Mouse (Mus musculus) neural tube, embryonic 11.5 days (tissue): ENCODE measurements at regions not wholly inside any gene's neighbourhood (a gene's known extent, or its start where the extent isn't known, plus 50 kb on each side); places are given as distances from the start of the nearest gene placed in this dataset.

Experiments
- ATAC-seq: fragments of 200-750 bp; cut with Nextera tagmentation; 2 replicates; pipeline ENCODE4 v1.8.0; 2017; ENCODE audit warnings: moderate number of reproducible peaks, mild to moderate bottlenecking, moderate TSS enrichment, moderate library complexity; ENCODE audit not compliant: insufficient read depth, low FRiP score, low TSS enrichment
- DNase-seq: peaks from one replicate; pipeline ENCODE4 v3.0.0-alpha.2; 2015; ENCODE audit warnings: low spot score
- H3K27ac ChIP-seq: fragments of 300-500 bp; sonication (generic); 2 replicates; pipeline ENCODE4 v1.5.1; 2014; ENCODE audit warnings: low read depth, mild to moderate bottlenecking, low read length
- H3K27me3 ChIP-seq: fragments of 300-500 bp; sonication (generic); 2 replicates; pipeline ENCODE4 v1.6.1; 2014; ENCODE audit warnings: mild to moderate bottlenecking, low read length, mixed read lengths; ENCODE audit not compliant: control insufficient read depth, insufficient read depth
- H3K36me3 ChIP-seq: fragments of 300-500 bp; sonication (generic); 2 replicates; pipeline ENCODE4 v1.6.1; 2014; ENCODE audit warnings: mild to moderate bottlenecking, low read length, moderate library complexity, mixed read lengths; ENCODE audit not compliant: control insufficient read depth, insufficient read depth
- H3K4me1 ChIP-seq: fragments of 300-500 bp; sonication (generic); 2 replicates; pipeline ENCODE4 v1.6.1; 2014; ENCODE audit warnings: low read length, mixed read lengths; ENCODE audit not compliant: control insufficient read depth, insufficient read depth
- H3K4me2 ChIP-seq: fragments of 300-500 bp; sonication (generic); 2 replicates; pipeline ENCODE4 v1.6.1; 2014; ENCODE audit warnings: low read depth, mild to moderate bottlenecking, moderate library complexity
- H3K4me3 ChIP-seq: fragments of 300-500 bp; sonication (generic); 2 replicates; pipeline ENCODE4 v1.5.1; 2014; ENCODE audit warnings: low read depth, low read length
- H3K9ac ChIP-seq: fragments of 300-500 bp; sonication (generic); 2 replicates; pipeline ENCODE4 v1.6.1; 2014; ENCODE audit warnings: mild to moderate bottlenecking, low read length
- H3K9me3 ChIP-seq: fragments of 300-500 bp; sonication (generic); 2 replicates; pipeline ENCODE4 v1.6.1; 2016; ENCODE audit warnings: low read length; ENCODE audit not compliant: control insufficient read depth
- WGBS: fragments of 180-500 bp; shearing (Covaris S2); extraction: QIAGEN DNeasy Blood & Tissue Kit; methylation state at CpG from one replicate; pipeline ENCODE4 v1.1.7; 2014; 5-methylcytosine and 5-hydroxymethylcytosine counted together

DNA sequence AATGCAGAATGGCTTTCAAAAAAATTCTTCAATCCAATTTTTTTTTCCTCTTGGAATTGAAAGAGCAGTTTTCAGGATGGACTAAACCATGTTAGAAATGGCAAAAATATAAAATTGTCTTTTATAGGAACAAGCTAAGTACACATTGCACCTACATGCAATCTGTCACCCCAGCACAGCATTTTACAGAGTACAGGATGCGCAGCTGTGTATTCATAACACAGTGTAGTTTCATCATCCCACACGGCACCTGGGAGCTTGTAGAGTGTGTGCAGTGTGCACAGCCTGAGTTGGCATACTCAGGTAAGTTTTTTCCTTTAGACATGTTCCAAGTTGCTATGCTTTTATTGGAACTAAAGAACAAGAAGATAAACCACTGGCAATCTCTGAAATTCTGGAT is 974.0 kb downstream of the Stpg2 start:
- ATAC-seq (no peak), DNase-seq (no peak)
- H3K4me3 ChIP-seq = no peak overlapping the region
- no peaks in the 10 kb centered on the region for H3K36me3 ChIP-seq
- H3K4me2 ChIP-seq = no peak overlapping the region
- no peaks in the 10 kb centered on the region for H3K9me3 ChIP-seq
- H3K27ac ChIP-seq = no peak overlapping the region
- 95% methylated on average over 2 of the region's 2 CpGs for WGBS
- H3K4me1 ChIP-seq = 0 out of 2 replicates have a peak, but pooled peaks cover under 1% of the 10 kb centered on the region
- H3K9ac ChIP-seq = no peak overlapping the region
- no peaks in the 10 kb centered on the region for H3K27me3 ChIP-seq

DNA sequence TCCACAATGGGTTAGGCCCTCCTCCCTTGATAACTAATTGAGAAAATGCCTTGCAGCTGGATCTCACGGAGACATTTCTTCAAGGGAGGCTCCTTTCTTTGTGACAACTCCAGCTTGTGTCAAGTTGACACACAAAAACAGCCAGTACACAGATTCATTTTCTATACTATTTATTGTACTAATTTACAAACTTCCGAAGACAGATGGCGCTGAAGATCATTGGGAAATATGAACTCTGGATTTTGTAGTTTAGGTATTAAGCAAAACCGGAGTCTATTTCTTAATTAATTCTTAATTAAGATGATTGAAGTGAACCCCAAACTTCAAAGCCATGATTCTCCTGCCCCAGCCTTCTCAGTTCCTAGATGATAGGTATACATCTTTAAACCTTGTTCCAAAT is 977.2 kb downstream of the Stpg2 start:
- H3K27ac ChIP-seq = no peak overlapping the region
- H3K27me3 ChIP-seq = no peaks in the 10 kb centered on the region
- H3K9me3 ChIP-seq = no peaks in the 10 kb centered on the region
- 85% methylated on average over 4 of the region's 4 CpGs for WGBS
- H3K4me2 ChIP-seq = no peak overlapping the region
- DNase-seq = no peak
- 0 out of 2 replicates have a peak, but pooled peaks cover 5% of the 10 kb centered on the region for H3K4me1 ChIP-seq
- H3K4me3 ChIP-seq = no peak overlapping the region
- H3K9ac ChIP-seq = no peak overlapping the region
- no peaks in the 10 kb centered on the region for H3K36me3 ChIP-seq
- no peak for ATAC-seq

DNA sequence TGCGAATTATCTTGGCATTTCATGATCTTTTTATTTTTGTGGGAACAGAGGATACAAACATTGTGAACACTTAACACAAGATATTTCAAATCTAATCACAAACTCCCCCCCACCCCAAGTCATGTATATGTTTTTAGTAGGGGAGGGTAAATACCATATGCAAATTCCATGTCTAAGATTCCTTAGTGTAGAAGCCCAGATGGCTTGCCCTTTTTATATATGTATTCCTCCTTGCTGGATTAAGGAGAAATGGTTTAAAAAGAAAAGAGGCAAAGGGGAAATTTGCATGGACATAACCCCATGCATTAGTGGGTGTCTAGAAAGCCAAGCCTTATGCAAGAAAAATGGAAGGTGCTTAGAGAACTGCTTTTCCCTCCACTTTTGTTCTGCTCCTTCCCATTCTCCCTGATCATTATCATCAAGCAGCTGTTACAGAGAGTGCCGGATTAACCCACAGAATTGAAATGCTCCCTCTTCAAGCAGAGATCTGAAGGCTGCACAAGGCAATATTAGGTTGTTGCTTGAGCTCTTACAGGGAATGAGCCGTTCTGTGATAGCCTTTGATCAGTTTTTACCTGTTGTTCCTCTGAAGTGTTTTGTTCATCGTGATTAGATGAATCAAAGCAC is 979.5 kb downstream of the Stpg2 start:
- no peak overlapping the region for H3K27ac ChIP-seq
- WGBS = 59% methylated on average over 4 of the region's 4 CpGs

DNA sequence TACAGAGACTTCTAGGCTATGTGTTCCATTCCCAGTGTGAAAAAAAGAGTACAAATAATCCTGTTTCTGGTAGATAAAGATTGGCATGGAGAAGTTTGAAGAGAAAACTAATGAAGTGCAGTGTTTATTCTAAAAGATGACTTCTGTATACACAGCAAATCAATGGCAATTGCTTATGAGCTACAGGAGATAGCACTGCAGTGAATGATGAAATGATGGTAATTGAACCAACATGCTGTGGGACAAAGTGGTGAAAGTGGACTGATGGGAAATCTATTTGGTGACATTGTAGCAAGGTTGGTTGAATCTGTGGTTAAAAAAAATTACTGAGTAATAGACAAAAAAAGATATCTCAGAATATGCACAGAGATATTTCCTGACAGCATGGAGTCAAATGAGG is 1000.4 kb downstream of the Stpg2 start:
- no peaks in the 10 kb centered on the region for H3K27me3 ChIP-seq
- H3K9ac ChIP-seq = no peak overlapping the region
- no peaks in the 10 kb centered on the region for H3K9me3 ChIP-seq
- H3K36me3 ChIP-seq = no peaks in the 10 kb centered on the region
- H3K27ac ChIP-seq = no peak overlapping the region
- H3K4me3 ChIP-seq = no peak overlapping the region
- H3K4me1 ChIP-seq = no peaks in the 10 kb centered on the region
- no peak for ATAC-seq
- no peak for DNase-seq
- no peak overlapping the region for H3K4me2 ChIP-seq

More for the DNA sequence above, 979.5 kb downstream of the Stpg2 start:
- Histone ChIP-seq H3K36me3 (no peaks in the 10 kb centered on the region), H3K4me3 (no peak overlapping the region), H3K4me1 (0 out of 2 replicates have a peak, but pooled peaks cover 5% of the 10 kb centered on the region), H3K9ac (no peak overlapping the region), H3K27me3 (no peaks in the 10 kb centered on the region), H3K4me2 (no peak overlapping the region), H3K9me3 (no peaks in the 10 kb centered on the region)
- DNase-seq (no peak), ATAC-seq (no peak)

DNA sequence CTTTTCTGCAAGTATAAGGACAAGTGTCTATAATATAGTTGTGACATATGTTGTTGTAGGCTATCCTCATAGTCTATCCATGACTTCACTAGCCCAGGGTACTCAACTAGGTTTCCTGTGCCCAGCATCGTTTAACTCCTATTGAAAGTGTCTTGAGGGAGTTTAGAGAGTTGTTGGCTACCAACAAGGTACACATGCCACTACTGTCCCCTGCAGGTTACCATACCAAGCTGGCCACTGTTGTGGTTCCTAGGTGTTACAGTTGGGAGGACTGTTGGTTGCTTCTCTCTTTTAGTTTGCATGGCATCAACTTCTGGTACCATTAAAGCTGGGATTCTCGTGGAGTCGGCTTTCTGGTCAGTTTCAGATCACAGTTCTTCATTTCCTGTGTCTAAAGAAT is 990.7 kb downstream of the Pdha2 start:
- Histone ChIP-seq H3K9me3 (no peaks in the 10 kb centered on the region), H3K36me3 (no peaks in the 10 kb centered on the region), H3K27ac (no peak overlapping the region), H3K4me2 (no peak overlapping the region), H3K4me1 (no peaks in the 10 kb centered on the region), H3K4me3 (no peak overlapping the region), H3K9ac (no peak overlapping the region), H3K27me3 (no peaks in the 10 kb centered on the region)
- ATAC-seq (no peak), DNase-seq (no peak)
- 86% methylated on average over 3 of the region's 3 CpGs for WGBS

DNA sequence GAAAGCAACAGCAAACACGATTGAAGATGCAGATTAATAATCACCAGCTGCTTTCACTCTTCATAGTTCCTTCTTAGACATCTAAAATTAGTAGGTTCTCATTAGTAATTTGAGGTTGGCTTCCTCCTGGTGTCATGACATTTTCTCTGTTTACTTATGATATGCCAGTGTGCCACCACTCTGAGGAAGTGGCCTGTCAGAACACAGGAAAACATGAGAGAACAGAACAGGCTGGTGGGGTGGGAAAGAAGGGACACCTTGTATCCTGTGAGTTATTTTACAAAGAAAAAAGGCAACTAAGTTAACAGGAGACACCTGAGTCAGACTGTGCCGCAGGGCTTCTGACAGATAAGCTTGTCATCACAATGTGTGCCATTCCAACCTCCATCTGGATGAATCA is 981.4 kb downstream of the Pdha2 start:
- WGBS = 78% methylated on average over 2 of the region's 2 CpGs
- ATAC-seq (no peak), DNase-seq (no peak)
- Histone ChIP-seq H3K4me2 (no peak overlapping the region), H3K4me3 (no peak overlapping the region), H3K9me3 (no peaks in the 10 kb centered on the region), H3K36me3 (no peaks in the 10 kb centered on the region), H3K9ac (no peak overlapping the region), H3K27me3 (no peaks in the 10 kb centered on the region), H3K27ac (no peak overlapping the region), H3K4me1 (no peaks in the 10 kb centered on the region)

GRCm38 (mm10) chr3:140233144-140233543 is 979.0 kb downstream of the Pdha2 start:
- DNase-seq = no peak
- Histone ChIP-seq H3K27ac (no peak overlapping the region), H3K4me2 (no peak overlapping the region), H3K4me1 (no peaks in the 10 kb centered on the region), H3K27me3 (no peaks in the 10 kb centered on the region), H3K36me3 (no peaks in the 10 kb centered on the region), H3K9me3 (no peaks in the 10 kb centered on the region), H3K9ac (no peak overlapping the region), H3K4me3 (no peak overlapping the region)
- WGBS = 88% methylated on average over 4 of the region's 4 CpGs
- no peak for ATAC-seq

- Histone ChIP-seq H3K9me3 (no peaks in the 10 kb centered on the region), H3K4me1 (no peaks in the 10 kb centered on the region), H3K36me3 (no peaks in the 10 kb centered on the region), H3K27ac (no peak overlapping the region), H3K9ac (no peak overlapping the region), H3K4me2 (no peak overlapping the region), H3K27me3 (no peaks in the 10 kb centered on the region), H3K4me3 (no peak overlapping the region)
- no peak for DNase-seq
- 83% methylated on average over 2 of the region's 2 CpGs for WGBS
- ATAC-seq = no peak
Observed at GRCm38 (mm10) chr3:140233809-140234208, 978.3 kb downstream of the Pdha2 start.

DNA sequence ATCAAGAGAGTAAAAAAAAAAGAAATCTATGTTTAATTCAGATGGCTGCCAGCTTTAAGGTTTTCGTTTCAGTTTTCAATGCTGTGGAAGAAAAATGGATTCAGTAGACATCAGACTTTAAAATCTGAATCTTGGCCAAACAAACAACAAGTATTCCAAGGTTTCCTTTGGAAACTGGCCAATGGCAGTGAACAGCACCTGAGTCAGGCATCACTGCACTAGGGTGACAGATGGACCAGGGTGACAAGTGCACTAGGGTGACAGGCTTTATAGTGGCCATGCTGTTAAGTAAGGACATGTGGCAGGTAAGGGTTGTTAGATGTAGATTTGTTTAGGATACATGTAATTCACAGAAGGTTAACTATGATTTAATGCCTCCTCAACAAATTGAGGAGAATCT is 972.9 kb downstream of the Pdha2 start:
- ATAC-seq = no peak
- Histone ChIP-seq H3K27me3 (no peaks in the 10 kb centered on the region), H3K4me2 (no peak overlapping the region), H3K4me3 (no peak overlapping the region), H3K9ac (no peak overlapping the region), H3K4me1 (no peaks in the 10 kb centered on the region), H3K9me3 (no peaks in the 10 kb centered on the region), H3K36me3 (no peaks in the 10 kb centered on the region), H3K27ac (no peak overlapping the region)
- WGBS = 79% methylated on average over 1 of the region's 1 CpGs
- no peak for DNase-seq
